Mouse (Mus musculus): ENCODE results near the gene Faim2. TPM values are rescaled to one million over a fixed set of nuclear protein-coding genes. Genes with fewer than 3 reads are reported as not detected.
A peak's percentile ranks its signal among the peaks of the same experiment; 100 is the strongest.

Faim2 gene
- total RNA-seq (2015; ENCODE audit: low replicate concordance) (not detected in 2 replicates), total RNA-seq (2017; ENCODE audit: low replicate concordance) (0.09 and 0.14 TPM in 2 replicates)

GRCm38 (mm10) chr15:99527629-99528353, at the start of gene Faim2:
Gene Faim2, minus strand, starts transcription at chr15:99528165.
- no peak for ATAC-seq (replicated peaks; ENCODE audit: low FRiP score, poor library complexity, severe bottlenecking)

- ATAC-seq (replicated peaks; ENCODE audit: low FRiP score, poor library complexity, severe bottlenecking): no peak
These were observed 41.2 kb upstream of the Faim2 start for GRCm38 (mm10) chr15:99569123-99569522.

GRCm38 (mm10) chr15:99568682-99569081, 40.7 kb upstream of the Faim2 start:
- no peak for ATAC-seq (replicated peaks; ENCODE audit: low FRiP score, poor library complexity, severe bottlenecking)

GRCm38 (mm10) chr15:99567371-99567770, 39.4 kb upstream of the Faim2 start:
- no peak for ATAC-seq (replicated peaks; ENCODE audit: low FRiP score, poor library complexity, severe bottlenecking)

GRCm38 (mm10) chr15:99560246-99560645, 32.3 kb upstream of the Faim2 start:
- no peak for ATAC-seq (replicated peaks; ENCODE audit: low FRiP score, poor library complexity, severe bottlenecking)

- no peak for ATAC-seq (replicated peaks; ENCODE audit: low FRiP score, poor library complexity, severe bottlenecking)
These were observed 31.0 kb upstream of the Faim2 start for GRCm38 (mm10) chr15:99558947-99559346.

GRCm38 (mm10) chr15:99553767-99554166, 25.8 kb upstream of the Faim2 start:
- no peak for ATAC-seq (replicated peaks; ENCODE audit: low FRiP score, poor library complexity, severe bottlenecking)

GRCm38 (mm10) chr15:99549901-99550300, 21.9 kb upstream of the Faim2 start:
- no peak for ATAC-seq (replicated peaks; ENCODE audit: low FRiP score, poor library complexity, severe bottlenecking)

GRCm38 (mm10) chr15:99547732-99548131, 19.8 kb upstream of the Faim2 start:
- no peak for ATAC-seq (replicated peaks; ENCODE audit: low FRiP score, poor library complexity, severe bottlenecking)

GRCm38 (mm10) chr15:99546596-99546995, 18.6 kb upstream of the Faim2 start:
- no peak for ATAC-seq (replicated peaks; ENCODE audit: low FRiP score, poor library complexity, severe bottlenecking)

GRCm38 (mm10) chr15:99544047-99544446, 16.1 kb upstream of the Faim2 start:
- ATAC-seq (replicated peaks; ENCODE audit: low FRiP score, poor library complexity, severe bottlenecking): no peak

- no peak for ATAC-seq (replicated peaks; ENCODE audit: low FRiP score, poor library complexity, severe bottlenecking)
These were observed 11.9 kb upstream of the Faim2 start for GRCm38 (mm10) chr15:99539891-99540290.

- ATAC-seq (replicated peaks; ENCODE audit: low FRiP score, poor library complexity, severe bottlenecking): no peak
These were observed 9.2 kb upstream of the Faim2 start for GRCm38 (mm10) chr15:99536889-99537862.

GRCm38 (mm10) chr15:99532023-99532422, 4.1 kb upstream of the Faim2 start:
- ATAC-seq (replicated peaks; ENCODE audit: low FRiP score, poor library complexity, severe bottlenecking): no peak

- ATAC-seq (replicated peaks; ENCODE audit: low FRiP score, poor library complexity, severe bottlenecking): 0 out of 2 replicates have a peak, but pooled peaks have one; percentile 19
These were observed 3.2 kb upstream of the Faim2 start for GRCm38 (mm10) chr15:99531146-99531545.

- ATAC-seq (replicated peaks; ENCODE audit: low FRiP score, poor library complexity, severe bottlenecking): no peak
These were observed 1.3 kb downstream of the Faim2 start for GRCm38 (mm10) chr15:99526681-99527080.

GRCm38 (mm10) chr15:99520306-99520705, 7.7 kb downstream of the Faim2 start:
- ATAC-seq (replicated peaks; ENCODE audit: low FRiP score, poor library complexity, severe bottlenecking): no peak

GRCm38 (mm10) chr15:99519626-99520025, 8.3 kb downstream of the Faim2 start:
- ATAC-seq (replicated peaks; ENCODE audit: low FRiP score, poor library complexity, severe bottlenecking): no peak

GRCm38 (mm10) chr15:99517715-99518114, 10.2 kb downstream of the Faim2 start:
- ATAC-seq (replicated peaks; ENCODE audit: low FRiP score, poor library complexity, severe bottlenecking): no peak

GRCm38 (mm10) chr15:99516715-99517114, 11.2 kb downstream of the Faim2 start:
- ATAC-seq (replicated peaks; ENCODE audit: low FRiP score, poor library complexity, severe bottlenecking): no peak

All from erythroblast, adult 5-6 weeks (primary cell).